Mouse (Mus musculus) MEL (cell line): ENCODE results near the gene Tank.

Experiments used
- CTCF ChIP-seq, 3 experiments: IDR thresholded peaks in 2 of 3; conservative IDR thresholded peaks in 1 of 3; 2 replicates each; pipeline ENCODE4 v1.5.1; 2011 to 2012; ENCODE audit warnings: low read length in 3 of 3, low read depth in 2 of 3, mild to moderate bottlenecking in 2 of 3, improper control_type of control experiment in 1 of 3, inconsistent platforms in 1 of 3, mixed read lengths in 1 of 3, moderate library complexity in 1 of 3; ENCODE audit not compliant: control insufficient read depth in 1 of 3, insufficient read depth in 1 of 3, poor library complexity in 1 of 3, severe bottlenecking in 1 of 3
- E2F4 ChIP-seq: IDR thresholded peaks from 2 replicates; pipeline ENCODE4 v1.6.1; 2011; ENCODE audit warnings: low read depth, low read length, improper control_type of control experiment, borderline replicate concordance
- MAZ ChIP-seq: IDR thresholded peaks from 2 replicates; pipeline ENCODE4 v1.6.1; 2012; ENCODE audit warnings: low read depth, mild to moderate bottlenecking, inconsistent platforms, low read length, improper control_type of control experiment
- MYB ChIP-seq: IDR thresholded peaks from 2 replicates; pipeline ENCODE4 v1.6.1; 2011; ENCODE audit warnings: mild to moderate bottlenecking, low read depth, low read length, improper control_type of control experiment
- POLR2AphosphoS5 ChIP-seq: IDR thresholded peaks from 2 replicates; pipeline ENCODE4 v1.6.1; 2012; ENCODE audit warnings: low read depth, borderline replicate concordance, mild to moderate bottlenecking, inconsistent platforms, low read length, moderate library complexity, mixed read lengths
- TAL1 ChIP-seq: IDR thresholded peaks from 2 replicates; pipeline ENCODE4 v1.6.1; 2012; ENCODE audit warnings: mild to moderate bottlenecking, inconsistent platforms, low read length, moderate library complexity, mixed read lengths
- USF1 ChIP-seq: IDR thresholded peaks from 2 replicates; pipeline ENCODE4 v1.6.1; 2014; ENCODE audit warnings: low read depth, mild to moderate bottlenecking, inconsistent platforms, low read length, improper control_type of control experiment, moderate library complexity
- ZC3H11A ChIP-seq: IDR thresholded peaks from 2 replicates; pipeline ENCODE4 v1.6.1; 2012; ENCODE audit warnings: low read depth, mild to moderate bottlenecking, inconsistent platforms, low read length, improper control_type of control experiment

- TF ChIP-seq CTCF (IDR thresholded peaks at IDR 0.05 in 2 of 3, conservative IDR thresholded peaks at IDR 0.05 in 1 of 3; ENCODE audit: control insufficient read depth in 1 of 3, insufficient read depth in 1 of 3, low read depth in 2 of 3, low read length in 3 of 3, poor library complexity in 1 of 3, severe bottlenecking in 1 of 3) (no peak), ZC3H11A (no peak), TAL1 (no peak), POLR2AphosphoS5 (no peak), MYB (no peak), E2F4 (no peak), USF1 (no peak), MAZ (no peak)
These were observed 84.4 kb downstream of the Tank start for GRCm38 (mm10) chr2:61662833-61663232.
